Mouse (Mus musculus) bone marrow, adult 2 months (tissue): Measurements from ENCODE around the gene Pafah1b2. TPM values are rescaled to one million over a fixed set of nuclear protein-coding genes. Genes with fewer than 3 reads are reported as not detected.

Experiments used
- H3K27ac ChIP-seq: fragments of 200-500 bp; 2 replicates; pipeline ENCODE4 v1.5.1; 2012; ENCODE audit warnings: low read depth, mild to moderate bottlenecking, control low read depth, inconsistent platforms, low read length; ENCODE audit not compliant: control insufficient read depth, poor library complexity, insufficient read depth
- H3K4me1 ChIP-seq: fragments of 200-500 bp; 2 replicates; pipeline ENCODE4 v1.6.1; 2011; ENCODE audit warnings: low read length; ENCODE audit not compliant: control insufficient read depth, insufficient read depth
- H3K4me3 ChIP-seq: fragments of 200-500 bp; replicated peaks from 2 replicates; pipeline ENCODE3; 2011; ENCODE audit warnings: mild to moderate bottlenecking, low read depth, low read length, control low read depth; ENCODE audit not compliant: control insufficient read depth
- CTCF ChIP-seq: fragments of 200-500 bp; IDR thresholded peaks from 2 replicates; pipeline ENCODE4 v1.5.1; 2011; ENCODE audit warnings: low read length, control low read depth; ENCODE audit not compliant: control insufficient read depth, insufficient read depth
- POLR2A ChIP-seq: fragments of 200-500 bp; IDR thresholded peaks from 2 replicates; pipeline ENCODE4 v1.6.1; 2011; ENCODE audit warnings: low read depth, mild to moderate bottlenecking, control low read depth, low read length, borderline replicate concordance; ENCODE audit not compliant: control insufficient read depth
- WGBS: fragments of 180-500 bp; shearing (Covaris S2); methylation state at CpG from one replicate; pipeline ENCODE4 v1.1.7; 2018; 5-methylcytosine and 5-hydroxymethylcytosine counted together
- polyA plus RNA-seq: library from polyadenylated mRNA; stranded (reverse); fragments of >200 nt; gene quantifications from 2 replicates; pipeline ENCODE4 v1.2.4, GENCODE M21; 2011; ENCODE audit warnings: low replicate concordance; ENCODE audit not compliant: missing spikeins, insufficient read depth, insufficient read length

The Pafah1b2 gene
- polyA plus RNA-seq, 1 experiment: 14.6 TPM

GRCm38 (mm10) chr9:46046724-46047517, 34.4 kb upstream of the Pafah1b2 start:
- H3K27ac ChIP-seq: no peak overlapping the region
- 87% methylated on average over 11 of the region's 11 CpGs for WGBS
- no peaks in the 10 kb centered on the region; the same call in none of the 2 replicates for H3K4me1 ChIP-seq
- TF ChIP-seq POLR2A (no peak), CTCF (no peak)
- no peak overlapping the region for H3K4me3 ChIP-seq

DNA sequence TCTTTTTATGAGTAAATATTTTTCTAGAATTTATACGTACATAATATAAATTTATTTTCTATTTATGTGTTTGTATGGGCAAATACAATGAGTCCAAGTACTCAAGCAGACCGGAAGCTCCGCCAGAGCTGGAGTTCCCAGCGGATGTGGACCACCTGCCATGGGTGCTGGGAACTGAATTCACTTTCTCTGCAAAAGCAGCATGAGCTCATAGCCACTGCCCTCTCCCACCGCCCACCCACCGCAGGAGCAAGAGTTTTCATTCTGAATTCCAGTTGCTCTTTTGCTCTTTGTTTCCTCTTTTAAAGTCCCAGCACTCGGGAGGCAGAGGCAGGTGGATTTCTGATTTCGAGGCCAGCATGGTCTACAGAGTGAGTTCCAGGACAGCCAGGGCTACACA, 31.1 kb upstream of the Pafah1b2 start:
- no peak for TF ChIP-seq CTCF
- no peak for TF ChIP-seq POLR2A
- no peak overlapping the region for H3K4me3 ChIP-seq
- 84% methylated on average over 8 of the region's 8 CpGs for WGBS

GRCm38 (mm10) chr9:46042387-46042786, 29.9 kb upstream of the Pafah1b2 start:
- Histone ChIP-seq H3K27ac (no peak overlapping the region), H3K4me1 (no peaks in the 10 kb centered on the region), H3K4me3 (no peak overlapping the region)
- TF ChIP-seq CTCF: no peak
- no peak for TF ChIP-seq POLR2A
- WGBS: 87% methylated on average over 3 of the region's 3 CpGs

More for the DNA sequence above, 31.1 kb upstream of the Pafah1b2 start:
- no peak overlapping the region for H3K27ac ChIP-seq
- no peaks in the 10 kb centered on the region for H3K4me1 ChIP-seq

GRCm38 (mm10) chr9:46041186-46041585, 28.7 kb upstream of the Pafah1b2 start:
- TF ChIP-seq POLR2A (no peak), CTCF (no peak)
- Histone ChIP-seq H3K27ac (no peak overlapping the region), H3K4me1 (no peaks in the 10 kb centered on the region), H3K4me3 (no peak overlapping the region)
- 53% methylated on average over 2 of the region's 2 CpGs for WGBS

- 92% methylated on average over 13 of the region's 13 CpGs for WGBS
- Histone ChIP-seq H3K4me1 (peaks cover under 1% of the 10 kb centered on the region; the same call in 1 of the 2 replicates), H3K4me3 (no peak overlapping the region), H3K27ac (no peak overlapping the region)
- TF ChIP-seq CTCF: no peak
- no peak for TF ChIP-seq POLR2A
Measured at GRCm38 (mm10) chr9:46038786-46039185, 26.3 kb upstream of the Pafah1b2 start.

DNA sequence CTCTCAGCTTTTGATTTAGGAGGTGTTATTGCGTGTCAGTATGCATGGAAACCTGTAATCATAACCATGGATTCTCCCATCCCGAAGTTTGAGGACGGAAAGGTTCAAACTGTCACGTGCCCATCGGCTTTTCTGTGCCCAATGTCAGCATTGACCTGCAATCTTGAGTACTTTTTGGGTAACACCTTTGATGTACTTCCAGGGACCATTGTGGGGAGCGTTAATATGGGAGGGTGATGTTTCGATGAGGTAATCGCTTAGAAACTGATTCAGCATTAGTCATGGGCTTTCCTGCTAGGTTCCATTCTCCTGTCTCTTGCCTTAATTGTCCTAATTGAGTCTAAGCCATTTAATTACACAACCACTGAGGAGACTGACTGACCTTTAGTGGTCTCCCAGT, 24.4 kb upstream of the Pafah1b2 start:
- Histone ChIP-seq H3K4me1 (peaks cover 3% of the 10 kb centered on the region; the same call in 1 of the 2 replicates), H3K27ac (no peak overlapping the region), H3K4me3 (no peak overlapping the region)
- 93% methylated on average over 8 of the region's 8 CpGs for WGBS
- TF ChIP-seq POLR2A (no peak), CTCF (no peak)

GRCm38 (mm10) chr9:46035290-46035871, 22.9 kb upstream of the Pafah1b2 start:
- Histone ChIP-seq H3K4me1 (peaks cover 3% of the 10 kb centered on the region; the same call in 1 of the 2 replicates), H3K4me3 (no peak overlapping the region), H3K27ac (no peak overlapping the region)
- WGBS: 70% methylated on average over 9 of the region's 9 CpGs
- no peak for TF ChIP-seq POLR2A
- TF ChIP-seq CTCF: no peak

DNA sequence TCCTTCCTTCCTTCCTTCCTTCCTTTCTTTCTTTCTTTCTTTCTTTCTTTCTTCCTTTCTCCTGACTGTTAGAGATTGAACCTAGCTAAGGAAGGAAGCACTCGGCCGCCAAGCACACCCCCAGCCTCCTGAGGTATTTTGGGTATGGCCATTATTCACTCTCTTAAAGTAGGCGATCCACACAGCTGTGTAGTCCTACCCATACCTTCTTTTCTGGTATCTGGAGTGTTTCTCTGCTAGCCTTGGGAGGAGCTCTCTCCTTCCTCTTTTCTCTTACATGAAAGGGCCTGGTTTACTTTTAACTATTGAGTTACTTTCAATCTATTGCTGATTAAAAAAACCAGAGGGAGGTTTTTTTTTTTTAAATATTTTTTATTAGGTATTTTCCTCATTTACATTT, 21.4 kb upstream of the Pafah1b2 start:
- H3K27ac ChIP-seq: no peak overlapping the region
- TF ChIP-seq CTCF: no peak
- no peak for TF ChIP-seq POLR2A
- no peak overlapping the region for H3K4me3 ChIP-seq
- H3K4me1 ChIP-seq: peaks cover 3% of the 10 kb centered on the region; the same call in 1 of the 2 replicates
- WGBS: 11% methylated on average over 3 of the region's 3 CpGs

GRCm38 (mm10) chr9:46033058-46033457, 20.6 kb upstream of the Pafah1b2 start:
- Histone ChIP-seq H3K4me1 (peaks cover 3% of the 10 kb centered on the region; the same call in 1 of the 2 replicates), H3K27ac (no peak overlapping the region), H3K4me3 (no peak overlapping the region)
- TF ChIP-seq CTCF (no peak), POLR2A (no peak)
- WGBS: 40% methylated on average over 1 of the region's 1 CpGs
